Mouse (Mus musculus) left cerebral cortex, postnatal 14 days (tissue): ENCODE data around the gene Gnl3l. TPM values are rescaled to one million over a fixed set of nuclear protein-coding genes. Genes with fewer than 3 reads are reported as not detected.

ENCODE experiments used
- DNase-seq, 2 experiments: peaks; one replicate each; pipeline ENCODE4 v3.0.0; 2021 to 2022; ENCODE audit warnings: low spot score in 2 of 2, mixed read lengths in 1 of 2
- intact Hi-C: fragments of 180-260 bp; cut with DNase I; formaldehyde crosslinking; loops from one replicate; pipeline ENCODE4 v1.15.1; 2025
- long read RNA-seq, 2 experiments: library from polyadenylated mRNA; stranded (forward); transcript quantifications; one replicate each; pipeline ENCODE4 v2.0.0; 2021
- total RNA-seq, 2 experiments: library from RNA; stranded (reverse); gene quantifications; 2 replicates each; pipeline ENCODE4 v1.2.3; 2021

Gene Gnl3l
- 100 to 1,000 TPM; 206 to 207 TPM for total RNA-seq
- long read RNA-seq, experiment 1, full-length matches to known transcripts = 15 of 25 reads
- long read RNA-seq, experiment 1, partial matches to known transcripts = 8 of 25 reads
- long read RNA-seq, experiment 1, other reads (novel, unspliced or antisense) = 2 of 25 reads
- long read RNA-seq, experiment 2, full-length matches to known transcripts = 35 of 81 reads
- long read RNA-seq, experiment 2, partial matches to known transcripts = 21 of 81 reads
- long read RNA-seq, experiment 2, other reads (novel, unspliced or antisense) = 25 of 81 reads

- intact Hi-C loops = no loop called here
- peak; percentile 86 to 90 for DNase-seq
Measured at GRCm38 (mm10) chrX:151016938-151017877, at the start of gene Gnl3l. Gnl3l (minus strand) TSS chrX:151017322.

- no peak for DNase-seq
- intact Hi-C loops = no loop called here
Measured at GRCm38 (mm10) chrX:151066071-151066666, 49.0 kb upstream of the Gnl3l start.

GRCm38 (mm10) chrX:151061615-151062299 is 44.6 kb upstream of the Gnl3l start:
- DNase-seq = no peak
- intact Hi-C loops = no loop called here

GRCm38 (mm10) chrX:151059346-151059745 is 42.2 kb upstream of the Gnl3l start:
- intact Hi-C loops = no loop called here
- no peak for DNase-seq

GRCm38 (mm10) chrX:151055559-151055958 is 38.4 kb upstream of the Gnl3l start:
- intact Hi-C loops = no loop called here
- no peak for DNase-seq

- intact Hi-C loops = no loop called here
- DNase-seq = no peak
Measured at GRCm38 (mm10) chrX:151054489-151054888, 37.4 kb upstream of the Gnl3l start.

- intact Hi-C loops = no loop called here
- DNase-seq = peak; percentile 37 to 52
Measured at GRCm38 (mm10) chrX:151050337-151050736, 33.2 kb upstream of the Gnl3l start.

- no peak for DNase-seq
- intact Hi-C loops = no loop called here
Measured at GRCm38 (mm10) chrX:151049661-151050215, 32.6 kb upstream of the Gnl3l start.

GRCm38 (mm10) chrX:151047431-151048058 is 30.4 kb upstream of the Gnl3l start:
- intact Hi-C loops = no loop called here
- peak in 1 of 2 experiments; percentile 6 for DNase-seq

GRCm38 (mm10) chrX:151046777-151047430 is 29.8 kb upstream of the Gnl3l start:
- intact Hi-C loops = no loop called here
- DNase-seq = peak; percentile 66 to 73

- intact Hi-C loops = no loop called here
- DNase-seq = no peak
Measured at GRCm38 (mm10) chrX:151046321-151046720, 29.2 kb upstream of the Gnl3l start.

GRCm38 (mm10) chrX:151045850-151046249 is 28.7 kb upstream of the Gnl3l start, which contains the start of gene Fgd1:
Fgd1 (plus strand) TSS chrX:151046150.
- DNase-seq = no peak
- intact Hi-C loops = no loop called here

- intact Hi-C loops = no loop called here
- no peak for DNase-seq
Measured at GRCm38 (mm10) chrX:151041223-151041622, 24.1 kb upstream of the Gnl3l start.

- intact Hi-C loops = no loop called here
- no peak for DNase-seq
Measured at GRCm38 (mm10) chrX:151031400-151031799, 14.3 kb upstream of the Gnl3l start.

- intact Hi-C loops = no loop called here
- DNase-seq = no peak
Measured at GRCm38 (mm10) chrX:151018798-151019197, 1.7 kb upstream of the Gnl3l start.

GRCm38 (mm10) chrX:151017897-151018296 is 775 bp upstream of the Gnl3l start:
- intact Hi-C loops = no loop called here
- DNase-seq = no peak

- DNase-seq = peak; percentile 17 to 33
- intact Hi-C loops = no loop called here
Measured at GRCm38 (mm10) chrX:150996775-150997174, 20.3 kb downstream of the Gnl3l start.

- no peak for DNase-seq
- intact Hi-C loops = loop anchor here (10.0 kb wide), 1 partner anchor 327 kb away; the partner anchor contains the start of gene Tro
Measured at GRCm38 (mm10) chrX:150981621-150982020, 35.5 kb downstream of the Gnl3l start.
